Mouse (Mus musculus): ENCODE data around the gene Spred2. TPM values are rescaled to one million over a fixed set of nuclear protein-coding genes. Genes with fewer than 3 reads are reported as not detected.

The Spred2 gene
- polyA plus RNA-seq, 1 experiment from 2014 or later, result 4.1 TPM

GRCm38 (mm10) chr11:19997940-19998339 is 73.8 kb downstream of the Spred2 start:
- Histone ChIP-seq H3K4me1 (ENCODE audit: control insufficient read depth, insufficient read depth, low read length) (peaks cover 3% of the 10 kb centered on the region), H3K27ac (ENCODE audit: low read length) (no peak overlapping the region), H3K9ac (ENCODE audit: low read length) (no peak overlapping the region), H3K4me2 (ENCODE audit: low read depth, low read length) (no peak overlapping the region), H3K9me3 (replicated peaks; ENCODE audit: control insufficient read depth, low read length) (no peaks in the 10 kb centered on the region), H3K36me3 (ENCODE audit: control insufficient read depth, insufficient read depth) (0 out of 2 replicates have a peak, but pooled peaks cover 2% of the 10 kb centered on the region), H3K4me3 (ENCODE audit: low read length) (no peak overlapping the region), H3K27me3 (ENCODE audit: control insufficient read depth, insufficient read depth, low read length) (no peaks in the 10 kb centered on the region)
- 49% methylated on average over 18 of the region's 18 CpGs for WGBS
- no peak for ATAC-seq (replicated peaks; ENCODE audit: extremely low read depth, insufficient read depth, low FRiP score)

- Histone ChIP-seq H3K27me3 (ENCODE audit: control insufficient read depth, insufficient read depth, low read length) (no peaks in the 10 kb centered on the region), H3K9me3 (replicated peaks; ENCODE audit: control insufficient read depth, low read length) (no peaks in the 10 kb centered on the region), H3K36me3 (ENCODE audit: control insufficient read depth, insufficient read depth) (peaks cover 17% of the 10 kb centered on the region), H3K4me1 (ENCODE audit: control insufficient read depth, insufficient read depth, low read length) (peaks cover 2% of the 10 kb centered on the region; the same call in 1 of the 2 replicates), H3K4me3 (ENCODE audit: low read length) (no peak overlapping the region), H3K27ac (ENCODE audit: low read length) (no peak overlapping the region), H3K9ac (ENCODE audit: low read length) (no peak overlapping the region), H3K4me2 (ENCODE audit: low read depth, low read length) (no peak overlapping the region)
- WGBS, result 89% methylated on average over 4 of the region's 4 CpGs
- ATAC-seq (replicated peaks; ENCODE audit: extremely low read depth, insufficient read depth, low FRiP score), result no peak
Observed at GRCm38 (mm10) chr11:20002883-20003282, 78.7 kb downstream of the Spred2 start.

GRCm38 (mm10) chr11:20007701-20008100 is 83.5 kb downstream of the Spred2 start:
- no peak overlapping the region for H3K4me2 ChIP-seq (ENCODE audit: low read depth, low read length)
- peak overlapping the region; percentile 27; the same call in 1 of the 2 replicates for H3K27ac ChIP-seq (ENCODE audit: low read length)
- no peaks in the 10 kb centered on the region for H3K9me3 ChIP-seq (replicated peaks; ENCODE audit: control insufficient read depth, low read length)
- WGBS, result 54% methylated on average over 6 of the region's 6 CpGs
- H3K9ac ChIP-seq (ENCODE audit: low read length), result no peak overlapping the region
- H3K36me3 ChIP-seq (ENCODE audit: control insufficient read depth, insufficient read depth), result peaks cover 33% of the 10 kb centered on the region
- ATAC-seq (replicated peaks; ENCODE audit: extremely low read depth, insufficient read depth, low FRiP score), result peak; percentile 56; the same call in 1 of the 2 replicates
- no peak overlapping the region for H3K4me3 ChIP-seq (ENCODE audit: low read length)
- H3K27me3 ChIP-seq (ENCODE audit: control insufficient read depth, insufficient read depth, low read length), result no peaks in the 10 kb centered on the region
- peaks cover 14% of the 10 kb centered on the region for H3K4me1 ChIP-seq (ENCODE audit: control insufficient read depth, insufficient read depth, low read length)

- Histone ChIP-seq H3K4me3 (ENCODE audit: low read length) (no peak overlapping the region), H3K4me1 (ENCODE audit: control insufficient read depth, insufficient read depth, low read length) (peaks cover 14% of the 10 kb centered on the region), H3K36me3 (ENCODE audit: control insufficient read depth, insufficient read depth) (peaks cover 31% of the 10 kb centered on the region), H3K9me3 (replicated peaks; ENCODE audit: control insufficient read depth, low read length) (no peaks in the 10 kb centered on the region), H3K27ac (ENCODE audit: low read length) (peak overlapping the region; percentile 55), H3K4me2 (ENCODE audit: low read depth, low read length) (peak overlapping the region; percentile 28; the same call in 1 of the 2 replicates), H3K9ac (ENCODE audit: low read length) (peak overlapping the region; percentile 16; the same call in 1 of the 2 replicates), H3K27me3 (ENCODE audit: control insufficient read depth, insufficient read depth, low read length) (no peaks in the 10 kb centered on the region)
- ATAC-seq (replicated peaks; ENCODE audit: extremely low read depth, insufficient read depth, low FRiP score), result peak; percentile 33; the same call in 1 of the 2 replicates
- WGBS, result 36% methylated on average over 16 of the region's 16 CpGs
Observed at GRCm38 (mm10) chr11:20011210-20011978, 87.2 kb downstream of the Spred2 start.

GRCm38 (mm10) chr11:20013366-20013765 is 89.2 kb downstream of the Spred2 start:
- no peak overlapping the region for H3K27ac ChIP-seq (ENCODE audit: low read length)
- H3K4me1 ChIP-seq (ENCODE audit: control insufficient read depth, insufficient read depth, low read length), result peaks cover 12% of the 10 kb centered on the region
- no peak overlapping the region for H3K9ac ChIP-seq (ENCODE audit: low read length)
- WGBS, result 91% methylated on average over 3 of the region's 3 CpGs
- ATAC-seq (replicated peaks; ENCODE audit: extremely low read depth, insufficient read depth, low FRiP score), result no peak
- no peaks in the 10 kb centered on the region for H3K27me3 ChIP-seq (ENCODE audit: control insufficient read depth, insufficient read depth, low read length)
- H3K36me3 ChIP-seq (ENCODE audit: control insufficient read depth, insufficient read depth), result peaks cover 33% of the 10 kb centered on the region
- no peak overlapping the region for H3K4me3 ChIP-seq (ENCODE audit: low read length)
- H3K9me3 ChIP-seq (replicated peaks; ENCODE audit: control insufficient read depth, low read length), result no peaks in the 10 kb centered on the region
- no peak overlapping the region for H3K4me2 ChIP-seq (ENCODE audit: low read depth, low read length)

- Histone ChIP-seq H3K4me3 (ENCODE audit: low read length) (no peak overlapping the region), H3K36me3 (ENCODE audit: control insufficient read depth, insufficient read depth) (peaks cover 55% of the 10 kb centered on the region), H3K4me2 (ENCODE audit: low read depth, low read length) (no peak overlapping the region), H3K9me3 (replicated peaks; ENCODE audit: control insufficient read depth, low read length) (peaks cover 29% of the 10 kb centered on the region), H3K27me3 (ENCODE audit: control insufficient read depth, insufficient read depth, low read length) (no peaks in the 10 kb centered on the region), H3K9ac (ENCODE audit: low read length) (no peak overlapping the region), H3K27ac (ENCODE audit: low read length) (no peak overlapping the region), H3K4me1 (ENCODE audit: control insufficient read depth, insufficient read depth, low read length) (no peaks in the 10 kb centered on the region)
- 96% methylated on average over 13 of the region's 13 CpGs for WGBS
- no peak for ATAC-seq (replicated peaks; ENCODE audit: extremely low read depth, insufficient read depth, low FRiP score)
Observed at GRCm38 (mm10) chr11:20017937-20018336, 93.8 kb downstream of the Spred2 start.

GRCm38 (mm10) chr11:20018905-20019304 is 94.7 kb downstream of the Spred2 start:
- no peak overlapping the region for H3K4me3 ChIP-seq (ENCODE audit: low read length)
- H3K9me3 ChIP-seq (replicated peaks; ENCODE audit: control insufficient read depth, low read length), result peaks cover 29% of the 10 kb centered on the region
- no peak overlapping the region for H3K27ac ChIP-seq (ENCODE audit: low read length)
- H3K27me3 ChIP-seq (ENCODE audit: control insufficient read depth, insufficient read depth, low read length), result no peaks in the 10 kb centered on the region
- 98% methylated on average over 2 of the region's 2 CpGs for whole genome bisulfite sequencing
- no peak overlapping the region for H3K9ac ChIP-seq (ENCODE audit: low read length)
- ATAC-seq (replicated peaks; ENCODE audit: extremely low read depth, insufficient read depth, low FRiP score), result no peak
- peaks cover 55% of the 10 kb centered on the region for H3K36me3 ChIP-seq (ENCODE audit: control insufficient read depth, insufficient read depth)
- H3K4me2 ChIP-seq (ENCODE audit: low read depth, low read length), result no peak overlapping the region
- no peaks in the 10 kb centered on the region for H3K4me1 ChIP-seq (ENCODE audit: control insufficient read depth, insufficient read depth, low read length)

- peaks cover 56% of the 10 kb centered on the region for H3K36me3 ChIP-seq (ENCODE audit: control insufficient read depth, insufficient read depth)
- H3K4me3 ChIP-seq (ENCODE audit: low read length), result no peak overlapping the region
- no peak overlapping the region for H3K9ac ChIP-seq (ENCODE audit: low read length)
- 96% methylated on average over 35 of the region's 35 CpGs for WGBS
- H3K27me3 ChIP-seq (ENCODE audit: control insufficient read depth, insufficient read depth, low read length), result no peaks in the 10 kb centered on the region
- H3K4me2 ChIP-seq (ENCODE audit: low read depth, low read length), result no peak overlapping the region
- ATAC-seq (replicated peaks; ENCODE audit: extremely low read depth, insufficient read depth, low FRiP score), result no peak
- H3K9me3 ChIP-seq (replicated peaks; ENCODE audit: control insufficient read depth, low read length), result peaks cover 29% of the 10 kb centered on the region
- H3K4me1 ChIP-seq (ENCODE audit: control insufficient read depth, insufficient read depth, low read length), result no peaks in the 10 kb centered on the region
- H3K27ac ChIP-seq (ENCODE audit: low read length), result no peak overlapping the region
Observed at GRCm38 (mm10) chr11:20020720-20021119, 96.5 kb downstream of the Spred2 start.

- H3K4me1 ChIP-seq (ENCODE audit: control insufficient read depth, insufficient read depth, low read length), result no peaks in the 10 kb centered on the region
- no peak overlapping the region for H3K4me3 ChIP-seq (ENCODE audit: low read length)
- no peak overlapping the region for H3K27ac ChIP-seq (ENCODE audit: low read length)
- peaks cover 29% of the 10 kb centered on the region for H3K9me3 ChIP-seq (replicated peaks; ENCODE audit: control insufficient read depth, low read length)
- 90% methylated on average over 2 of the region's 2 CpGs for WGBS
- no peak for ATAC-seq (replicated peaks; ENCODE audit: extremely low read depth, insufficient read depth, low FRiP score)
- H3K36me3 ChIP-seq (ENCODE audit: control insufficient read depth, insufficient read depth), result peaks cover 45% of the 10 kb centered on the region
- H3K27me3 ChIP-seq (ENCODE audit: control insufficient read depth, insufficient read depth, low read length), result no peaks in the 10 kb centered on the region
- H3K4me2 ChIP-seq (ENCODE audit: low read depth, low read length), result no peak overlapping the region
- H3K9ac ChIP-seq (ENCODE audit: low read length), result no peak overlapping the region
Observed at GRCm38 (mm10) chr11:20022462-20022861, 98.3 kb downstream of the Spred2 start.
